Mouse (Mus musculus): ENCODE measurements at regions not wholly inside any gene's neighbourhood (a gene's known extent, or its start where the extent isn't known, plus 50 kb on each side); places are given as distances from the start of the nearest gene placed in this dataset.
"Not testable (repeated sequence)": the region's sequence is repeated elsewhere in the genome, so short reads cannot be mapped to it uniquely, and the experiment has no call there.

DNA sequence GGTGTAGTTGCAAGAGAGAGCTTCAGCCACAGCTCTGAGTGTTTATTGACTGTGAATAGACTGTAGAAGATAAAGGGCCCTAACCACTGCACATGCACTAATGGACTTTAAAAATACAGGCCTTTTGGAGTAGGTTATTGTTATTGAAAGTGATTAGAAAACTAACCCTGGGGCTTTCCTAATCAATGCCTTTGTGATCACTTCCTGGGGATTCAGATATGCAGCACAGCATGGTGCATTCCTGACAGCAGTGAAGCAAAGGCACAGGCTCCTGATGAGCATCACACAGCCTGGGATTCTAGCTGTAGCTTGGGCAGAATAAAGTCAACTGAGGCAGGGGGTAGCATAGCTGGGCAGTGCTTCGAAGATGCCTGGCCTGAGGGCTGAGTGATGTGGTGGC, 87.3 kb downstream of the Gm11077 start:
- DNase-seq: no peak

DNA sequence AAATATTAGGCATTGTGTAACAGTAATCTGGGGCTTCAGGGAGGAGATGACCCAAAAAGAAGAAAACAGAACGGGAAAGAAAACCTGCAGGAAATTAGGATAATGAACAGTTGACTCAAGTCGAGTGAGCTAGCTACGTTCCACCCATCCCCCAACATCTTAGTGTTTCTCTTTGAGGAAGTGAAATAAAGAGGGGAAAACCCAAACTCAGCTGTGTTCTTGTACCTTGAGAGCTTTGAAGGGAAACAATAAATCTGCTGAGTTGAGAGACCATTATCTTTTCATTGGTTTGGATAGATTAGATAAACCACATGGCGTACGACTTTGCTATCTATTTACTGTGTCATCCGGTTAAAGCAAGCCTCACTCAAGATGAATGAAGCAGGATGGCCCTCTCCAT, 87.7 kb downstream of the Gm11077 start:
- no peak for DNase-seq

DNA sequence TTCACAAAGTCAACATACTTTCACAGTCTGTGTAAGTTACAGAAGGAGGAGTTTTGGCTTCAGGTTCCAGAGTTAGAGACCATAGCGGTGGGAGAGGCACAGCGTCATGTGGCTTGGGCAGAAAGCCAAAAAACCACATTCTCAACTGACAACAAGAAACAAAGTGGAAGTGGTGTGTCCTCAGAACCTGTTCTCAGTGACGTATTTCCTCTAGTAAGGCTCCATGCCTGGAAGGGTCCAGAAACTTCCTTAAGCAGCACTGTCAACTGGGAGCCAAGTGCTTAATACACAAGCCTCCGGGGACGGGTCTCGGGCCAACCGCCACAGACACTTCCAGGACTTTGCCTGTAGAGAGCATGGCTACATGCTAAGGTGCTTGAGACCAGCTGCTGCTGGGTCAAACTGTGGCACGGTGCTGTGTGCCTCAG, 90.4 kb downstream of the Gm11077 start:
- no peak for DNase-seq

DNA sequence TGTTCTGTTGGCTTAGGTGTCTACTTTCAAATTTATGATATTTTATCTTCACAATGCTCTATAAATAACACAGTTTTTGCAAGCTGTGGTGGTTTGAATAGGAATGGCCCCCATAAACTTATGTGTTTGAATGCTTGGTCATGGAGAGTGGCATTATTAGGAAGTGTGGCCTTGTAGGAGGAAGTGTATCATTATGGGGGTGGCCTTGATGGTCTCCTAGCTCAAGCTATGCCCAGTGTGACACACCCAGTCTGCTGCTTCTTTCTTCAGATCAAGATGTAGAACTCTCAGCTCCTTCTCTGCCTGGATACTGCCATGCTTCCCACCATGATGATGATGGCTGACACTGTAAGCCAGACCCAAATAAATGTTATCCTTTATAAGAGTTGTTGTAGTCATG, 97.4 kb downstream of the Gm11077 start:
- no peak for DNase-seq

DNA sequence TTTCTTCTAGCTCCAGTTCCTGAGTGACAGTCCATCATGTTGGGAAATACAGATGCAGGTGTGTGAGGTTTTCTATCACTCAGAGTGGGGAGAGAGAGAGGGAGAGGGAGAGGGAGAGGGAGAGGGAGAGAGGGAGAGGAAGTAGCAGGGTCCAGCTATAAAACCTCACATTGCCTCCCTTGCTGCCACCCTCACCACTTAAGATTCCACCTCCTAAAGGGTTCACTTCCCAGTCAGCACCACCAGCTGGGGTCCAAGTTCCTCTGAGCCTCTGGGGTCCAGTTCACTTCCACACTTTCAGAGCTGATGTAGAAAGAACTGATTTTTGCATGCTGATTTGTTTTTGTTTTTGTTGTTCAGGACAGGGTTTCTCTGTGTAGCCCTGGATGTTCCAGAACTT, 98.6 kb downstream of the Gm11077 start:
- no peak for DNase-seq

DNA sequence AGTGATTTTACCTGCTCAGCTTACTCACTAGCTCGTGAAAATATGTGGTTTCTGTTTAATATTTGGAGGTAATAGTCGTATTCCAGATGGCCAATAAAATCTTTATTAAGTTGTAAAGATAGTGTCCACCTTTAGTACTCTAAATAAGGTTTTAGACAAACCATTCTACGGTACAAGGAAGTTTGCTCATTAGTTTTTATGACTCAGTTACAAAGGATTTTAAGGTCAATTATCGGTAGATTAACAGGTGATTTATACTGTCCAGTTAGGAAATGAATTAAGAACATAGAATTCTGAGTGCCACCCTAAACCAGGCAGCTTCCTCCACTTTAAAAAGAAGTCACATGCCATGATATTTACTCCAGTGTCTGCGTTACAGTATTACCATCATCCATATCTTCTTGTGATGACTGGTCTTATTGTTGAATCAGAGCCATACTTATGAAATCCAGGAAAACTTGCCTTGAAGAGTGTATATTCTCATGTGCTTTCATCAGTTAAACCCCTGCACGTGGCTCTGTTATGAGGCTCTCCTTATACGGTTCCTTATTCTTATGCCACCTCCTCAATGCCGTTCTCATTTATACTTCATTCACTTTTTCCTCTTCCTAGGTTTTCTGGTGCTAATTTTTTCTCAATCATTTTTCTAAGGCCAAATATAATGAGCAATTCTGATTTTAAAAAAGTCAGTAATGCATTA, 114.4 kb downstream of the Gm11077 start:
- no peak for DNase-seq

DNA sequence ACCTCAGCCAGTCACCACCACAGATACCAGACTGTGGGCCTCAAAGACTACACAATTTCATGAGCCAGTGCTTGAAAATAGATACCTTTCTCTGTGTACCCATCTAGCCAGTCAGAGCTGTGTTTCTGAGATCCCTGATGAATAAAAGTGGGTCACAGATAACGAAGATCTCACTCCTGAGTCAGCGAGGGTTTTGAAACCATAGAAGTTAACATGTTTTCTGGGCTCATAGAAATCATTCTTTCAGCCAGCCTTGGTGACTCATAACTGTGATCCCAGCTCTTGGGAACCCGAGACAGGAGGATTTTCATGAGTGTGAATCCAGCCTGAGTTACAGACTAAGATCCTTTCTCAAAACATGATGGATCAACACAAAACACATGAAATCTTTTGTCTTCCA, 118.1 kb downstream of the Gm11077 start:
- no peak for DNase-seq

DNA sequence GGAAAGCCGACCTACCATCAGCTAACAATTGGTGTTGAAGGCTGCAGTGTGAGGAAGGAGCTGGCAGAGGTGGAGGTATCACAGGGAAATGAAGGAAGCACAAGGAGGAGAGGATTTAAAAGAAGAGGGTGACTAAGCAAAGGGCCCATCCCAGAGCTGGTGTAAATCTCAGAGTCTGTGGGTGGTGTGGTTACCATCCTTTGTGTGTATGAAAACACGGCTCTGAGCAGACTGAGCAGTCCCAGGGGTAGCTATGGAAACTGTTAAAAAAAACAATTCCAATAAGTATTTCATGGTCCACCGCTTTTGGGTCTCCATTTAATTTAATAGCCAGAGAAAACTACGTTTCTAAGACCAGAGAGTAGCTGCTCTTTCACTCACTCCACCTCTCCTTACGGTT, 123.3 kb downstream of the Gm11077 start:
- DNase-seq: no peak

DNA sequence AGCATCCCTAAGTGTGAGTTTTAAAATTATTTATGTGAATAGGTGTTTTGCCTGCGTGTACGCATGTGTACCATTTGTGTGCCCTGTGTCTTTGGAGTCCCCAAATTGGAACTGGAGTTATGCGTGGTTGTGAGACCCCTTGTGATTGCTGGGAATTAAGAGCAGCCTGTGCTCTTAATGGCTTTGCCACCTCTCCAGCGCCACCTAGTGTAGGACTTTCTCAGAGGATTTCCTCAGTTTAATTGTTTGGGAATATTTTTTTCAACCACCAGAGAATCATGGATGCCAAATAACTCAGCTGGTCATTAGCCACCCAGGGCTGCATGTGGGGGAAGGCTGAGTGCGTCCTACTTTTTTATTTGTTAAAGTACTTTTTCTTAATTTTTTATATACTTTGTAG, 124.4 kb downstream of the Gm11077 start:
- DNase-seq: peak; percentile 36

DNA sequence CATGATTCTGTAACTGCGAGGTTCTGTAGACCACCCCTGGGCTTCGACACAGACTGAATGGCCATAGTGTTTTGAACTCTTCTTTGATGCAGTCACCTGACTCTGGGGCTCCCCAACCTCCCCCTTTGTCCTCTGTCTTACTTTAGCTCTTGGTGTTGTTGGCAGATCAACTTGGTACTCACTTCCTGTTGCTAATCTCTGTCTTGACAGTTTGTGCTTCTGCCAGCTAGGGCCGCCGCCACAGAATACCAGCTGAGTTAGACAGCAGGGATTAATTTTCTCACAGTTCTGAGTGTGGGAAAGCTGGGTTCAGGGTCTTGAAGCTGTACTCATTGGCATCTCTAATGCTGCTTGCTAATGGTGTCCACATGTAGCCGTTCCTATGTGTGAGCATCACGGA, 125.6 kb downstream of the Gm11077 start:
- no peak for DNase-seq

DNA sequence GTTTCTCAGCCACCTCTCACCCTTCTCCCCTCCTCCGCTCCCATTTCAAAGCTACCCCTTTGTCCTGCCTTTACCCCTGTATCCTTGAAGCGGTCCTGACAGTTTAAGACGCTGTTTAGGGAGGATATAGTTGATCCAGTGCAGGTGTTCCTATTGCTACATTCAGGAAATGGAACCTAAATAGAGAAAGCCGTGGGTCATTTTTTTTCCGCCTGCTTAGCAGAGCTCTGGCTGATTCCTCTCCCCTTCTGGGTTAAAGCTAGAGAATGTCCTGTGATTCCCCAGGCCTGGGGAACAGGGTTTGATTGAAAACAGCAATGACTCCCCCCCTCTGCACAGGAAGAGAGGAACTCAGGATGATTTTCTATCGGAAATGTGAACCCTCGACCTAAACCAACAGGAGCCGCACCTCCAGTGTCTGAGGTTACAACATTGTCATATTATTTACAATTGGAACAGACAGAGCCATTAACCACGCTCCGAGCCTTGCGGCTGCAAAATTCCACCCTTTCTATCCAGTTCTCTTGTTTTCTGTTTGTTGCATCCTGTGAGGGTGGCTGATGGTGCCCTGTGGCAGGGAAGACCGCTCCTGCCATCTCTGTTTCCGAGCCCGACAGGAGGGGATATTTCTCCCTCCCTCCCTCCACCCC, 127.5 kb downstream of the Gm11077 start:
- peak; percentile 30 for DNase-seq

DNA sequence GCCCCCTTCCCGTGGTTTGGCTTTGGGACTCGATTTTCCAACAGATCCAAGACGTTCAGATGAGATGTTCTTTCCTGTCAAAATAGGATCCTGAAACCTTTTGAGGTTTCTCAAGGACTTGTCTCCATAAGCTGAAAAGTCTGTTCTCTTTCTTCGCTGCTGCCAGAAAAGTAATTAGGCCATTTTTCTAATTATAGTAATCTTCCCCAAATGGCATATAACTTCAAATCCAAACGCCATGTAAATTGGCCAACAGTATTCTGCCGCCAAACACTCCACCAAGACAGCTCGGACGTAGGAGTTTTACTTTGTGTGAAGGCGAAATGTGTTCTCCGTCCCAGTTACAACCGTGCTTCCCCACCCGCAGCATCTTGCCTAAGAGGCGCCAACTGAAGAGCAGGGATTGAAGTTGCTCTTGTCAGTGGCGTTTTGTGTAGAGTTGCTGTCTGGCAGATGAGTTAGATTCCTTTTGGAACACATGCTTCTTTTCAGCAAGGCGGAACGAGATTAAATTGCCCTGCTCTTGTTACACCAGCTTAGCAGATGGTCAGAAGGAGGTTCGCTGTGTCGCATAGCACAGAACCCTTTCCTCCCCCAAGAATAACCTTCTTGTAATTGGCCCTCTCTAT, 128.1 kb downstream of the Gm11077 start:
- DNase-seq: peak; percentile 60

DNA sequence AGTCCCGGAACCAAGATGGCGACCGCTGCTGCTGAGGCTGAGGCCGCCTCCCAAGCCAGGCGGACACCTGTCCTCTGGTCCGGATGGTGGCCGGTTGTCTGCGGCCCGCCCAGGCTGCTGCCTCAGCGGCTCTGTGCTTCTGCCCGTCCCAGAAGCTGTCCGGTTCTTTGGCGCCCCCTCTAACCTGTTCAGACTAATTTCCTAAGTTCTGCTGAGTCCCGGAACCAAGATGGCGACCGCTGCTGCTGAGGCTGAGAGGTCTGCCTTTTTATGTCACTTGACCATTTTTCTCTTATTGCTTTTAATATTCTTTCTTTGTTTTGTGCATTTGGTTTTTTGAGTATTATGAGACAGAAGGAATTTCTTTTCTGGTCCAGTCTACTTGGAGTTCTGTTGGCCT, 140.4 kb downstream of the Gm11077 start:
- not testable (repeated sequence) for DNase-seq

DNA sequence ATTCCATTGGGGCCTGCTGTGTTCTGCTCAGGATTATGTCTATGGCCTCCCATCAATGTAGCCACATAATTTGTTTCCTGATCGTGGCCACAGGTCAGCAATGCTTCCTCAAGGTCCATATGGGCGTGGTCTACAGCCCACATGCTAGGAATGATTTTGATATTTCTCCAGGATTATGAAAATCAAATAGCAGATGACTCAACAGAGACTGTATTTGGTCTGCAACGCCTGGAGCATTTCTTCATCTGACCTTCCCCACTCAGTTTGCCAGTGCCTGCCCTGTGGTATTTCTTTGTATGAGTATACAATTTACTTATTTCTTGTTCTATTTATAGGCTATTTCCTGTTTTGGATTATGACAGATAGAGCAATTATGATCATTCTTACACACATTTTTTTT, 145.7 kb downstream of the Gm11077 start:
- no peak for DNase-seq

DNA sequence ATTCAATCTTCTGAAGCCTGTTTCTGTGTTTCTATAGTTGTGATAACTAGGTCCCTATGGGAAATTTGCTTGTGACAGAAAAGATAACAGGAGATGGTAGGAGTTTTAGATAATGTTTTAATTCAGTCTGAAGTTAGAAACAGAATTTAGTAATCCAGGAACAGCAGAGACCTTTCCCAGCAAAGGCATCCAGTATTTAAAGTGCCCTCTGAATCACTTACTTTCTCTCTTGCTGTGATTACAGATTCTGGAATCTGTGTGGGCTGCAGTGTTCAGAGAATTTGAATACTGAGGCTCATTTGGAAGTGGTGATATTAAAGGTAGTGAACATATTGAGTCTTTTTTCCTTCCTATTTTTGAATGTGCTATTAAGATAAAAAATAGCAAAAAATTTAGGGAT, 154.6 kb downstream of the Gm11077 start:
- no peak for DNase-seq

DNA sequence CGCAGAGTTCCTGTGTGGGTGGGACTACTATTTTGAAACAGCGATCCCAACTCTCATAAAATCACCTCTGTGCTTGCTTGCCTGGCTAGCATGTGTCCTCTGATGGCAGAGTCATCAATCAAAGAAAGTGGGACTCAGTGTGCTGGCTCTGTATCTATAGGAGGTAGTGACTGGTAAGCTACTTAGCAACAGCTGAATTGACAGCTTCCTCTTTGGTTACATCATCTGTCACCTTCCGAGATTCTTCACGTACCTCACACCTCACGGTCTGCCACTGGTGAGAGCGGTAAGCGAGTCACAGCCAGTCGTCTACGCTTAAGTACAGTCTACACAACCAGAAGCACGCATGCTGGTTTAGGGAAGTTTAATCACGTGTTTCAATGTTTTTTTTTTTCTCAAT, 159.5 kb downstream of the Gm11077 start:
- DNase-seq: no peak

DNA sequence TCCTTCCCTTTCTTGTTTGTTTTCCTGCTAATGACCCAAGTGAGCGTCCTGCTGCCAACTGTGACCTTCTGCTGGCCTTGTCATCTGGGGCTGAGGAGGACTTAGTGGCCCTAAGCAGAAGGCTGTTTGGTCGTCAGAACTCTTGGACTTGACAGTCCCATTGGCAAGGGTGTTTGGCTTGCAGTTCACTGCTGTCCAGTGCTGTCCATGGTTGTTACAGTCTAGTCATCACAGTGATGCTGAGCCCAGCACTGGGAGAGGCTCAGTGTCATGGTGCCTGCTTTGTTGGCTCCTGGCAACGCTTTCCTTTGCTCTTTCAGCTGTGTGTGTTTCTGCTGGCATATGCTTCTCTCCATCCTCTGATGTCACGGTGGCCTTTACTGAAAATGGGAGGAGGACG, 161.0 kb downstream of the Gm11077 start:
- no peak for DNase-seq

DNA sequence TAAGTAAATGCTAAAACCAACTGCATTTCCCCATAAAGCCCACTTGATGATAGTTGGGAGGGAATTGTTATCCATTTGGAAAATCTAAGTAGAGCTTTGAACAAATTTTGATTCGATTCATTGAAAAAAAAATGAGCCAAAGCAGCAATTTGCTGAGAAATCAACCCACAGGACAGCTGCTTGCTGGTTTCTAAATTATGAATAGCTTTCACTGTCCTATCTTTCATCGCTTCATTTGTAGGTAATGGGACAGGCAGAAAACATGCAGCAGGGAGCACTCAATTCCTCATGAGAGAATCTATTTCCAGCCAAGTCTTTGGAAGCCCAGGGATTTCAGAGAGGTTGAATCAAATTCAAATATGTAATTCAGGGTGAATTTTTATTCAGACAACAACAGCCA, 161.5 kb downstream of the Gm11077 start:
- no peak for DNase-seq

DNA sequence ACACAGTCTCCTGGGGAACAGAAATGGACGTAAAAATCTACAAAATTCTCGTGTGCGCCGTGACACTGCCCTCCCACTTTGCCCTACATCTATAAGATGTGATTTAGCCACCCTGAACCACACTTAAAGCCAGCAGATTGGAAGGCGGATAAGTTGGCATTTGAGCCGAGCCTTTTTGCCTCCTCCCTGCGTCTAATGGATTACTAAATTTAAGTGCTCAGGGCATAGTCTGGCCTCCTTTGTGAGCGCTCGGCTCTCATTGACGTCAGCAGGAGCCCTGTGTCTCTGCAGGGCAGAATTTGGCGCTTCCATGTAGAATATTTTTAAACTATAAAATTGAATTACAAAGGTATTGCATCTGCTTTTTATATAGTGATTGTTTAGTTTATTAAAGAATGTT, 165.4 kb downstream of the Gm11077 start:
- peak; percentile 47 for DNase-seq

DNA sequence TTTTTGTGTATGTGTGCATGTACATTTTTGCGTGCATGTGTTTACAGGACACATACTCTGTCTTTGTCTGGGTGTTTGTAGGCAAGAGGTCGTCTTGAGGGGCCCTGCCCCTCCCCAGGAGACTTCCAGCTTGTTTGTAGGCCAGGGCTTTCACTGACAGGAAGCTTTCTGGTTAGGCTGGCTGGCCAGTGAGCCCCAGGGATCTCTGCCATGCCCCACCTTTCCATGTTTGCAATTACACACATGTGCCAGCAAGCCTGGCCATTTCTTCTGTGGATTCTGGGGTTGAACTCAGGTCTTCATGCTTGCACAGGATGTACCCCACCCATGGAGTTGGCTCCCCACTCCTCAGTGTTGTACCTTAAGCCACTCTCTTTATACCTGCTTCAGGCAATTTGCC, 166.4 kb downstream of the Gm11077 start:
- DNase-seq: no peak

DNA sequence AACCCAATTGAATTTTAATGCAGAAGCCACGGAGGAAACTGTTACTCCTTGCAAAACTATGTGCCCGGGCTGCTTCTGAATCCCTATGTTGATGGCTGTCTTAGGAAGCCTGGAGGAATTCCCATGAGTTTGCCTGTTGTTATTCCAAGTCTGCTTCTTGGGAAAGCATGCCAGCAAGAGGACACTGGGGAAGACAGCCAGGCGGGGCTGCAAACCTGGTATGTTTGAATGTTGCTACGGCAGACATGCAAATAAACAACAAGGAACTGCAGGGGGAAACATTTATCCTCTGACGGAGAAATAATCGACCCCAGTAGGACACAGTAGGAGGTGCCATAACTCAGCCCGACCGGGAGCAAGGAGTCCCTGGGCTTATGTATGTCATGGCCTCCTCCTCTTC, 168.0 kb downstream of the Gm11077 start:
- DNase-seq: no peak

DNA sequence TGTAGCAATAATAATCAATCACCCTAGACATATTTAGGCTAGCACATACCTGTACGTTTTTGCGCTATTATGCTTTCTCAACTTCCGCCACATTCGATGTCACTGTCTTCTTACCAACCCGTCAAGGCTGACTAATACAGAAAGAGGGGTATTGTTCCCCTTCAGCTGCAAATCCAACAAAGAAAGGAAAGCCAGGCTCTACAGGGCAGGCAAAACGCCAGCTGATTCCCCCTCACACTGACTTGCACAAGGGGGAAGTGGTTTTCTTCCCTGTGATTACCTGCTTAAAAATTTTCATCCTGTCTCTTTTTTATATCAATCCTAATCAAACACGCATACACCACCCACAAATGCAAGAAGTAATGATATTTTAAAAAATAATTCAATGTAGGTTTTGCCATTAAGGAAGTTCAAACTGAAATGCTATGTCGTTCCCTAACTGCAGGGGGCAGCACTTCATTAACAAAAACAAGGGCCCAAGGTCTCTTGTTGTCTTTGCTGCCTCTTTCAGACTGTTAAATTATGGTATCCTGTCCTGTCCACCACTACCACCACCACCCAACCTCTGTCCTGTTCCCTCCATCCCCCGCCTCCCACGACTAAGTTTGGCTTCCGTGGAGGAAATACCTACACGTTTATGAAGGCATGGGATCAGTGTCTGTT, 195.4 kb downstream of the Gm11077 start:
- peak; percentile 46 for DNase-seq

DNA sequence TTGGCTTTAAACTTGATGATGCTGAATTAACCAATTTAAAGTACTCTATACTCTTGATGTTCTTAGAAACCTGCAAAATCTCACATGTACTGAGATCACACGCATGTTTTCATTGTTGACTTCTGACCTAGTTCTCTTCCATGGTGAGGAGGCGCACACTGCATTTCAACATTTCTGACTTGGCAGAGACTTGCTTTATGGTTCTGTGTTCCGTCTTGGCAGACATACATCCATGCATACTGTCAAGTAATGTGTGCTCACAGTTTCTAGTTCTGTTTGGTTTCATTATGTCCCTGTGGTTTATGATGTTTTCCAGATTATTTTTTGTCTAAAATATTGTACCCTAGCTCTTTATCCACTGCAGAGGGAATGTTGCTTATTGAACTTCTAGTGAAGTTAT, 198.5 kb downstream of the Gm11077 start:
- no peak for DNase-seq

DNA sequence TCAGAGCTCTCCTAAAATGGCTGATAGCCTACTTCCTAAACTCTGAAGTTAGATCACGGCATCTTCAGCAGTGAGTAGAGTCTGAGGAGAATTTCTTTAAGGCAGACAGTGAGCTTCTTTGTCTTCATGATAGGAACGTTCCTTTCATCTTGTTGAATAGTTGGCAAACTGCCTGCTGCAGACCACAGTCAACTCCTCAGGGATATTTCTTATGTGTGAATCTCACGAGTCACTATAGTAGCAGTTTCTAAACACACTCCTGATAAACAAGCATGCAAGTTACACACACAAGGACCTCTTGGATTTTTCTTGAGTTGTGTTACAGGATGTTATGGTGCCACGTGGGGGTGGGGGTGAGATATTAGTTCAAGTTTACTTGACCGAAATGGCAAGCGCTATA, 205.2 kb downstream of the Gm11077 start:
- no peak for DNase-seq

Measured in cerebellum, adult 9-11 months (tissue).